Mouse (Mus musculus) left cerebral cortex, adult 8-10 months (tissue): Measurements from ENCODE around the gene En2. TPM values are rescaled to one million over a fixed set of nuclear protein-coding genes. Genes with fewer than 3 reads are reported as not detected.

Source experiments
- DNase-seq, 2 experiments: peaks; one replicate each; pipeline ENCODE4 v3.0.0; 2022; ENCODE audit warnings: low spot score in 2 of 2
- total RNA-seq, 4 experiments: library from RNA; stranded (reverse); gene quantifications; 2 replicates each; pipeline ENCODE4 v1.2.4; 2022

Gene En2
- total RNA-seq, 4 experiments from 2014 or later: 0.42 to 0.65 (median 0.52) TPM

GRCm38 (mm10) chr5:28176585-28176984, 11.1 kb downstream of the En2 start:
- no peak for DNase-seq

GRCm38 (mm10) chr5:28178322-28178721, 12.8 kb downstream of the En2 start:
- DNase-seq: no peak

- DNase-seq: no peak
Measured at GRCm38 (mm10) chr5:28179237-28179790, 13.8 kb downstream of the En2 start.

- DNase-seq: no peak
Measured at GRCm38 (mm10) chr5:28191201-28192098, 26.0 kb downstream of the En2 start.

- DNase-seq: no peak
Measured at GRCm38 (mm10) chr5:28192099-28192454, 26.6 kb downstream of the En2 start.

GRCm38 (mm10) chr5:28195473-28195872, 30.0 kb downstream of the En2 start:
- no peak for DNase-seq

- no peak for DNase-seq
Measured at GRCm38 (mm10) chr5:28199089-28199873, 33.8 kb downstream of the En2 start.

GRCm38 (mm10) chr5:28203086-28203485, 37.6 kb downstream of the En2 start:
- DNase-seq: no peak

- no peak for DNase-seq
Measured at GRCm38 (mm10) chr5:28204678-28205077, 39.2 kb downstream of the En2 start.

- DNase-seq: no peak
Measured at GRCm38 (mm10) chr5:28206448-28206847, 41.0 kb downstream of the En2 start.

- no peak for DNase-seq
Measured at GRCm38 (mm10) chr5:28207043-28207442, 41.5 kb downstream of the En2 start.

GRCm38 (mm10) chr5:28208726-28209520, 43.4 kb downstream of the En2 start:
- no peak for DNase-seq

- no peak for DNase-seq
Measured at GRCm38 (mm10) chr5:28209549-28210431, 44.3 kb downstream of the En2 start.

- DNase-seq: no peak
Measured at GRCm38 (mm10) chr5:28210591-28211550, 45.4 kb downstream of the En2 start.

- no peak for DNase-seq
Measured at GRCm38 (mm10) chr5:28211651-28212310, 46.3 kb downstream of the En2 start.

- no peak for DNase-seq
Measured at GRCm38 (mm10) chr5:28213441-28213840, 47.9 kb downstream of the En2 start.

- no peak for DNase-seq
Measured at GRCm38 (mm10) chr5:28219596-28219995, 54.1 kb downstream of the En2 start.
